Mouse (Mus musculus) ES-E14 (cell line): Measurements from ENCODE around the gene Hdac5. TPM values are rescaled to one million over a fixed set of nuclear protein-coding genes. Genes with fewer than 3 reads are reported as not detected.

Source experiments
- DNase-seq: peaks from one replicate; pipeline ENCODE4 v3.0.0-alpha.2; 2013; ENCODE audit warnings: low read depth, low spot score
- H3K27ac ChIP-seq: 2 replicates; pipeline ENCODE4 v1.5.1; 2012; ENCODE audit warnings: low read depth, mild to moderate bottlenecking, low read length, moderate library complexity, mixed read lengths; ENCODE audit not compliant: poor library complexity, insufficient read depth, severe bottlenecking
- H3K36me3 ChIP-seq: 2 replicates; pipeline ENCODE4 v1.6.1; 2012; ENCODE audit warnings: mild to moderate bottlenecking, low read length, moderate library complexity, mixed read lengths; ENCODE audit not compliant: control insufficient read depth, poor library complexity, insufficient read depth, severe bottlenecking
- H3K4me1 ChIP-seq, 2 experiments: fragments of 150-350 bp in 1 of 2; sonication (generic) in 1 of 2; 2 replicates each; pipeline ENCODE4 v1.6.1; 2012; ENCODE audit warnings: low read length in 2 of 2, mild to moderate bottlenecking in 1 of 2, mixed read lengths in 1 of 2; ENCODE audit not compliant: control insufficient read depth in 2 of 2, insufficient read depth in 2 of 2, poor library complexity in 1 of 2
- H3K4me3 ChIP-seq, 2 experiments: fragments of 150-350 bp in 1 of 2; sonication (generic) in 1 of 2; 2 replicates each; pipeline ENCODE4 v1.5.1; 2012; ENCODE audit warnings: low read length in 2 of 2, low read depth in 1 of 2, mild to moderate bottlenecking in 1 of 2, mixed read lengths in 1 of 2; ENCODE audit not compliant: insufficient read depth in 1 of 2, poor library complexity in 1 of 2, severe bottlenecking in 1 of 2
- H3K9ac ChIP-seq: 2 replicates; pipeline ENCODE4 v1.6.1; 2012; ENCODE audit warnings: low read depth, mild to moderate bottlenecking, low read length, mixed read lengths; ENCODE audit not compliant: poor library complexity, insufficient read depth, severe bottlenecking
- H3K9me3 ChIP-seq: fragments of 150-350 bp; sonication (generic); 2 replicates; pipeline ENCODE4 v1.6.1; 2012; ENCODE audit warnings: low read depth, mild to moderate bottlenecking, low read length; ENCODE audit not compliant: control insufficient read depth, insufficient read depth
- CHD2 ChIP-seq: IDR thresholded peaks from 2 replicates; pipeline ENCODE4 v1.6.1; 2014; ENCODE audit warnings: mild to moderate bottlenecking, low read depth, low read length, inconsistent platforms
- HCFC1 ChIP-seq: IDR thresholded peaks from 2 replicates; pipeline ENCODE4 v1.6.1; 2012; ENCODE audit warnings: low read length, inconsistent platforms, borderline replicate concordance; ENCODE audit not compliant: insufficient read depth
- MAFK ChIP-seq: IDR thresholded peaks from 2 replicates; pipeline ENCODE4 v1.6.1; 2014; ENCODE audit warnings: mild to moderate bottlenecking, low read depth, low read length, inconsistent platforms; ENCODE audit not compliant: insufficient read depth
- ZC3H11A ChIP-seq: IDR thresholded peaks from 2 replicates; pipeline ENCODE4 v1.6.1; 2012; ENCODE audit warnings: low read depth, mild to moderate bottlenecking, inconsistent platforms, low read length, borderline replicate concordance
- ZNF384 ChIP-seq: IDR thresholded peaks from 2 replicates; pipeline ENCODE4 v1.6.1; 2012; ENCODE audit warnings: low read depth, low read length, inconsistent platforms
- in situ Hi-C, 2 experiments: fragments of 600-800 bp; cut with MboI; formaldehyde crosslinking; loops; one replicate each; pipeline ENCODE4 v1.15.1; 2025; ENCODE audit warnings: low sequenced_read_pairs in 2 of 2, inconsistent platforms in 1 of 2; ENCODE audit not compliant: unreplicated experiment in 2 of 2
- total RNA-seq: library from RNA; depleted of rRNA; stranded (reverse); fragments of 300-350 nt; gene quantifications from 2 replicates; pipeline ENCODE4 v1.2.3, GENCODE M21; 2012

Gene Hdac5
- total RNA-seq, 1 experiment, result 33.3 TPM

DNA sequence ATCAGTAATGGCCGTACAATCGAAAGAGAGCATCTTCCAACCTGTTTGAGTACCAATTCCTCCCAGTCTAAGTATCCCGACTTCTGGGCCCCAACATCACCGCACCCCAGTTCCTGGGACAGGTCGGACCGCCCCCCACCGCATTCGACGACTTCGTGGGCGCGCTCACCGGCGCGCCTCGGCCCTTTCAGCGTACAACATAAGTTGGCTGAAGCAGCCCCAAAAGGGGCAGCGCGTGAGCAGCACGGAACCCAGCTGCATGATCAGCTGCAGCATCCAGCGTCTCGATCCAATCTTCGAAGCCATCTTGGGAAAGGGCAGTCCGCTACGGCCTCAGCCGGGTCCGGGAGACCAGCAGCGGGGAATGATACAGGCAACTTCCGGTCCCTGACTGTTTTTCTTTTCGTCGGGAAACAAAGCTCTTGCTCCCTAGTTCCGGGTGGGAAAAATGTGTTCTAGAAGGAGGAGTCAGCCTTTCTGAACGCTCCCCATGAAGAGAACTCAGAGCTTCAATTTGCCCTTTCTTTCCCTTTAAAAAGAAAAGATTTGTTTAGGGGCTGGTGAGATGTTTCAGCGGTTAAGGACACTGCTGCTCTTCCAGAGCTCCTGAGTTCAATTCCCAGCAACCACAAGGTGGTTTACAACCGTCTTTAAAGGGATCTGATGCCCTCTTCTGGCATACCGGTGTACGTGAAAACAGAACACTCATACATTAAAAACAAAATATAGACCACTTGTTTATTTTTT lies 73.8 kb downstream of the Hdac5 start, which contains the start of gene Tmem101:
Tmem101 (minus strand) TSS at position 366 of the 747 bp plus-strand sequence.
- peaks cover 11% of the 10 kb centered on the region for H3K36me3 ChIP-seq
- in situ Hi-C loops, result no loop called here
- H3K4me1 ChIP-seq, result no peaks in the 10 kb centered on the region; a peak in 1 of 4 replicates
- no peak for TF ChIP-seq MAFK
- peak; percentile 100 for TF ChIP-seq HCFC1
- TF ChIP-seq ZC3H11A, result no peak
- peak; percentile 61; the same call in 1 of the 2 replicates for TF ChIP-seq CHD2
- no peak within 1 kb of the TSS for H3K27ac ChIP-seq
- H3K9me3 ChIP-seq, result no peaks in the 10 kb centered on the region
- DNase-seq, result peak; percentile 92
- H3K9ac ChIP-seq, result peak within 1 kb of the TSS; percentile 89
- peak within 1 kb of the TSS; percentile 71 to 87 for H3K4me3 ChIP-seq

DNA sequence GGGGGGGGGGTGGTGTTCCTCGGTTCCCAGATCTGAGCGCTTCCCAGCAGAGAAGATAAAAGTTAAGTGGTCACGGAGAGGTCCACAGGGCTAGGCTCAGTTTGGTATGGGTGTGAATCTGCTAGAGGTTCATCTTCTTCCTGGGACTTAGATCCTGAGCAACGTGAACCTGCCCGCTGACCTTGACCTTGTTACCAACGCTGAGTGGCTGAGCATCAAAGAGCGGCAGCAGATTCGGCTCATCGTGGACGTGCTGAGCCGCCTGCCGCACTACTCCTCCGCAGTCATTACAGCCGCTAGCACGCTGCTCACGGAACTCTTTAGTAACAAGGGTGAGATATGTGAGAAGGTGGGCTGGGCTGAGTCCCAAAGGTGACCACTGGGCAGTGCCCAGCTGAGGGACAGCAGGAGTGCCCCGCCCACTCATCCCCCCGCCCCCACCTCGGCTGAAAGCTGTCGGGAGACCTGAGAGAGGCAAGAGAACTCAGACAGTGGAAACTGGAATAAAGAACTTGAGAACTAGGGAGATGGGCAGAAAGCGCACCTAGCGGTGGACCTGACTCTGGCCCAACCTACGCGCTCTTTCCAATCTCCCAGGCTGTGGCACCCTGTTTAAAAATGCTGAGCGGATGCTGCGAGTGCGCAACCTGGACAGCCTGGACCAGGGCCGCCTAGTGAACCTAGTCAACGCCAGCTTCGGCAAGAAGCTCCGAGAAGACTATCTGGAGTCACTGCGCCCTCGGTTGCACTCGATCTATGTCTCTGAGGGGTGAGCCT lies 82.6 kb downstream of the Hdac5 start:
- Histone ChIP-seq H3K9ac (peak overlapping the region; percentile 19; the same call in 1 of the 2 replicates), H3K4me3 (peak overlapping the region; percentile 11 to 42; a peak in 2 of 4 replicates), H3K27ac (no peak overlapping the region), H3K4me1 (peaks cover 2 to 8% of the 10 kb centered on the region in 2 experiments; a peak in 3 of 4 replicates), H3K36me3 (peaks cover under 1% of the 10 kb centered on the region; the same call in 1 of the 2 replicates), H3K9me3 (no peaks in the 10 kb centered on the region)
- no peak for DNase-seq
- TF ChIP-seq CHD2, result no peak
- TF ChIP-seq MAFK, result no peak
- TF ChIP-seq ZNF384, result no peak
- no peak for TF ChIP-seq ZC3H11A
- TF ChIP-seq HCFC1, result no peak
- in situ Hi-C loops, result no loop called here

DNA sequence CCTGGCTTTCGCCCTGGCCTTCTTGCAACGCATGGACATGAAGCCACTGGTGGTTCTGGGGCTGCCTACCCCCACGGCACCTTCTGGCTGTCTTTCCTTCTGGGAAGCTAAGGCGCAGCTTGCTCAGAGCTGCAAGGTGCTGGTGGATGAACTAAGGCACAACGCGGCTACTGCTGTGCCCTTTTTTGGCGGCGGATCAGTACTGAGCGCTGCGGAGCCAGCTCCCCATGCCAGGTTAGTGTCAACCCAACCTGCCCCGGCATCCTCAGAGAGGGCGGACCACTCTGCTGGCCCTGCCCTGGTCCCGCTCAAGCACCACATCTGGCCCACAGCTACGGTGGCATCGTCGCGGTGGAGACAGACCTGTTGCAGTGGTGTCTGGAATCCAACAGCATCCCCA lies 83.4 kb downstream of the Hdac5 start:
- Histone ChIP-seq H3K4me3 (peak overlapping the region; percentile 42 to 61), H3K9me3 (no peaks in the 10 kb centered on the region), H3K27ac (no peak overlapping the region), H3K9ac (peak overlapping the region; percentile 8; the same call in 1 of the 2 replicates), H3K36me3 (no peaks in the 10 kb centered on the region), H3K4me1 (peaks cover 2 to 8% of the 10 kb centered on the region in 2 experiments; a peak in 3 of 4 replicates)
- no peak for DNase-seq
- TF ChIP-seq ZC3H11A, result no peak
- no peak for TF ChIP-seq ZNF384
- TF ChIP-seq HCFC1, result no peak
- TF ChIP-seq CHD2, result no peak
- TF ChIP-seq MAFK, result no peak
- in situ Hi-C loops, result no loop called here

DNA sequence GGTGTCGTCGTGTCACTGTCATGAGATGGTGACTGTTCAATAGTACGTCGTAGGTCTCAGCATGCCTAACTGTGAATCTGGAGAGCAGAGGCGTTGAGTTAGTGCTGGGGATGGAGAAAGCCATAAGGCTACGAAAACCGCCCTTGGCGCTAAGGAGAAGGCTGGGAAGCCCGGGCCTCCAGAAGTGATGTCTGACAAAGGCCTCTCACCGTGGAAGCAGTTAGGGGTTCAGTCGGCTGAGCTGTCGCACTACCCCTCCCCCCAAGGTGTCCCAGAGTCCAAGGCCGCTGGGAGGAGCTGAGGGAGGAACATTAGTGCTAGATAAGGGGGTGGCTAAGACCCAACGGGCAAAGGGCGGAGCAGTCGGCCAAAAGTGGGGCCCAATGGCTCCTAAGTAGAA lies 84.0 kb downstream of the Hdac5 start:
- Histone ChIP-seq H3K4me3 (peak overlapping the region; percentile 57 to 61), H3K27ac (no peak overlapping the region), H3K4me1 (peaks cover 2 to 8% of the 10 kb centered on the region in 2 experiments; a peak in 3 of 4 replicates), H3K36me3 (no peaks in the 10 kb centered on the region), H3K9me3 (no peaks in the 10 kb centered on the region), H3K9ac (no peak overlapping the region)
- no peak for DNase-seq
- TF ChIP-seq ZC3H11A (no peak), MAFK (no peak), ZNF384 (no peak), HCFC1 (no peak), CHD2 (no peak)
- in situ Hi-C loops, result no loop called here
